Mouse (Mus musculus) myocyte (in vitro differentiated cells): Measurements from ENCODE around the gene Gpc6. TPM values are rescaled to one million over a fixed set of nuclear protein-coding genes. Genes with fewer than 3 reads are reported as not detected.

Source experiments
- H3K27me3 ChIP-seq: one replicate; pipeline ENCODE4 v1.6.1; 2011; ENCODE audit not compliant: control insufficient read depth, insufficient read depth, insufficient read length
- H3K36me3 ChIP-seq: one replicate; pipeline ENCODE4 v1.6.1; 2011; ENCODE audit not compliant: control insufficient read depth, insufficient read depth
- H3K4me2 ChIP-seq: one replicate; pipeline ENCODE4 v1.6.1; 2011; ENCODE audit warnings: low read depth, control low read depth
- H3K4me3 ChIP-seq: one replicate; pipeline ENCODE4 v1.5.1; 2011; ENCODE audit warnings: mild to moderate bottlenecking, control low read depth, moderate library complexity
- H3K79me2 ChIP-seq: one replicate; pipeline ENCODE4 v1.6.1; 2011; ENCODE audit not compliant: control insufficient read depth, insufficient read depth
- H3ac ChIP-seq: one replicate; pipeline ENCODE4 v1.6.1; 2011; ENCODE audit not compliant: control insufficient read depth, insufficient read length
- CEBPB ChIP-seq: IDR thresholded peaks from 2 replicates; pipeline ENCODE4 v1.6.1; 2011; ENCODE audit warnings: mild to moderate bottlenecking, moderate library complexity; ENCODE audit not compliant: poor library complexity, insufficient read depth, severe bottlenecking
- E2F4 ChIP-seq: IDR thresholded peaks from one replicate; pipeline ENCODE4 v1.6.1; 2011; ENCODE audit warnings: mild to moderate bottlenecking, control low read depth, moderate library complexity; ENCODE audit not compliant: insufficient read depth
- MAX ChIP-seq: IDR thresholded peaks from one replicate; pipeline ENCODE4 v1.6.1; 2011; ENCODE audit warnings: low read depth, mild to moderate bottlenecking, control low read depth
- MYOD1 ChIP-seq, 3 experiments: IDR thresholded peaks; one replicate each; pipeline ENCODE4 v1.6.1; 2011; ENCODE audit warnings: control low read depth in 2 of 3, low read depth in 2 of 3, mild to moderate bottlenecking in 2 of 3, moderate library complexity in 1 of 3; ENCODE audit not compliant: insufficient read length in 2 of 3, control insufficient read depth in 1 of 3
- MYOG ChIP-seq, 3 experiments: IDR thresholded peaks; one replicate each; pipeline ENCODE4 v1.6.1; 2011; ENCODE audit warnings: control low read depth in 2 of 3, low read depth in 2 of 3, mild to moderate bottlenecking in 2 of 3; ENCODE audit not compliant: insufficient read length in 2 of 3, control insufficient read depth in 1 of 3, insufficient read depth in 1 of 3
- POLR2A ChIP-seq: IDR thresholded peaks from one replicate; pipeline ENCODE4 v1.6.1; 2011; ENCODE audit warnings: low read depth, mild to moderate bottlenecking, control low read depth, moderate library complexity; ENCODE audit not compliant: insufficient read length
- POLR2AphosphoS2 ChIP-seq: IDR thresholded peaks from one replicate; pipeline ENCODE4 v1.6.1; 2011; ENCODE audit warnings: low read depth, control low read depth; ENCODE audit not compliant: insufficient read length
- REST ChIP-seq: IDR thresholded peaks from one replicate; pipeline ENCODE4 v1.6.1; 2011; ENCODE audit warnings: mild to moderate bottlenecking, control low read depth, moderate library complexity; ENCODE audit not compliant: insufficient read depth, insufficient read length
- SRF ChIP-seq: IDR thresholded peaks from one replicate; pipeline ENCODE4 v1.6.1; 2011; ENCODE audit warnings: low read depth; ENCODE audit not compliant: control insufficient read depth, insufficient read length
- TCF12 ChIP-seq: IDR thresholded peaks from one replicate; pipeline ENCODE4 v1.6.1; 2011; ENCODE audit warnings: mild to moderate bottlenecking, control low read depth; ENCODE audit not compliant: poor library complexity, insufficient read depth, severe bottlenecking
- TCF3 ChIP-seq: IDR thresholded peaks from one replicate; pipeline ENCODE4 v1.6.1; 2011; ENCODE audit warnings: low read depth, control low read depth; ENCODE audit not compliant: insufficient read length
- USF1 ChIP-seq: IDR thresholded peaks from one replicate; pipeline ENCODE4 v1.6.1; 2011; ENCODE audit warnings: low read depth, mild to moderate bottlenecking, control low read depth, moderate library complexity
- polyA plus RNA-seq: library from polyadenylated mRNA; unstranded; fragments of >200 nt; fragmentation: generic; extraction: Trizol; gene quantifications from one replicate; pipeline ENCODE4 v1.2.1, GENCODE M21; 2012; ENCODE audit warnings: missing spikeins

Gene Gpc6
- polyA plus RNA-seq, 1 experiment: 5.0 TPM

DNA sequence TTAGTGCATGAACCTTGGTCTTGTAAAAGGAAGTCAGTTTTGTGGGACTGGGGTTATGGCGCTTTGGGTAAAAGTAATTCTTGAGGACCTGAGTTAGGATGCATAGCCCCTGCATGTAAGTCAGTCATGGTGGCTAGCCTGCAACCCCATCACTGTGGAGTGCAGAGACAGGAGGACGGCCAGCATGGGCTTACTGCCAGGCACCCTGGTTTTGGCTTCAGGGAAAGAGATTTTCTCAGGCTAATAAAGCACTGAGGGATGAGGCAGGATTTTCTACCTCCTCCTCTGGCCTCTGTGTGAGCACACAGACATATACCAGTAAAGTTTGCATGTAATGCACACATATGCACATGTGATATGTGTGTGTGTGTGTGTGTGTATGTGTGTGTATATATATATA is 883.2 kb downstream of the Gpc6 start:
- no peak overlapping the region for H3K4me3 ChIP-seq
- no peaks in the 10 kb centered on the region for H3K36me3 ChIP-seq
- no peak for TF ChIP-seq POLR2A
- TF ChIP-seq TCF3: no peak
- TF ChIP-seq CEBPB: no peak
- TF ChIP-seq SRF: no peak
- no peak for TF ChIP-seq TCF12
- TF ChIP-seq USF1: no peak
- TF ChIP-seq MAX: no peak
- TF ChIP-seq MYOG (IDR thresholded peaks at IDR 0.05; ENCODE audit: control insufficient read depth in 1 of 3, insufficient read depth in 1 of 3, insufficient read length in 2 of 3, low read depth in 2 of 3): no peak
- TF ChIP-seq POLR2AphosphoS2: no peak
- no peak overlapping the region for H3ac ChIP-seq
- H3K27me3 ChIP-seq: no peaks in the 10 kb centered on the region
- H3K79me2 ChIP-seq: no peaks in the 10 kb centered on the region
- H3K4me2 ChIP-seq: no peak overlapping the region

DNA sequence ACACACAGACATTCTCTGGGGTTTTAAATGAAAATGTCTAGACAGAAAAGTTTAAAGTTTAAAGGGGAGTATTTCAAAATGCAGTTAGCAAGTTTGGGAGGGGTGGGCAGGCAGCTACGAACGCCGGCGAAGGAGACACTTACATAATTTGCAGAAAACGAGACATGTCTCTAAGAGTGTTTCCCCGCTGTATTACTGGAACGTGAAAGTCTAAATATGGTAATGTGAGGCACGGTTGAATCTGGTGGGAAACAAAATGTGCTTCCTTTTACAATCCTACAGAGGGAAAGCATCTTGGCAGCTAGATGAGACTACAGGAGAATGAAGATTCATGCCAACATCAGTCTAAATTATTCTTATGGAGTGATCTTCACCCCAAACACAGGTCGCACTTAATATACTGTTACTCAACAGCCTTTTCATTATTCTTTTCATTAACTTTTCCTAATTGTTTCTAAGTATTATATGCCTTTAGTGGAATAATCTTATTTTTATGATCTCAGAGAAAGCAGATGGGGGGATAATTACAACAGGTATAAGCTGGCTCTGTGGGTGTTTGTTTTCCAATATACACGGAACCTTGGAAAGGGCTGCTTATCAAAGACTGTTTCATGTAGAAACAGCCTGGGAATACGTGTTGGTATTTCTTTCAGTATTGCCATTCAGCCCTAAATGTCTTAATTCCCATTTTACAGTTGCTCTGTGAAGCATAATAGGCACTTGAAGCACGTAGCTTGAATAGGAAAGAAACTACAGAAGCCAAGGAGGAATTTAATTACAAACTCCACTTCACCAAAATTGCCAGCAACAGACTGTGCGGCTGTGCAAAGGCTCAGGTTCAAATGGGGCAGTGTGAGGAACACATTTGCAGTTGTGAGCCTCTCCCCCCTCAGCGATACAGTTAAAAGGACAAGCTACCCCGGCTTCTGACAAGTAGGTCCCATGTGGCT is 885.5 kb downstream of the Gpc6 start:
- H3K4me3 ChIP-seq: no peak overlapping the region
- no peak overlapping the region for H3K4me2 ChIP-seq
- no peaks in the 10 kb centered on the region for H3K27me3 ChIP-seq
- TF ChIP-seq SRF (no peak), MYOD1 (IDR thresholded peaks at IDR 0.05; ENCODE audit: control insufficient read depth in 1 of 3, insufficient read length in 2 of 3, low read depth in 2 of 3) (no peak), USF1 (no peak), E2F4 (no peak), POLR2AphosphoS2 (no peak), TCF3 (no peak), POLR2A (no peak), MAX (no peak), REST (no peak), TCF12 (no peak), MYOG (IDR thresholded peaks at IDR 0.05; ENCODE audit: control insufficient read depth in 1 of 3, insufficient read depth in 1 of 3, insufficient read length in 2 of 3, low read depth in 2 of 3) (no peak), CEBPB (no peak)
- H3ac ChIP-seq: no peak overlapping the region
- H3K36me3 ChIP-seq: no peaks in the 10 kb centered on the region
- H3K79me2 ChIP-seq: no peaks in the 10 kb centered on the region

DNA sequence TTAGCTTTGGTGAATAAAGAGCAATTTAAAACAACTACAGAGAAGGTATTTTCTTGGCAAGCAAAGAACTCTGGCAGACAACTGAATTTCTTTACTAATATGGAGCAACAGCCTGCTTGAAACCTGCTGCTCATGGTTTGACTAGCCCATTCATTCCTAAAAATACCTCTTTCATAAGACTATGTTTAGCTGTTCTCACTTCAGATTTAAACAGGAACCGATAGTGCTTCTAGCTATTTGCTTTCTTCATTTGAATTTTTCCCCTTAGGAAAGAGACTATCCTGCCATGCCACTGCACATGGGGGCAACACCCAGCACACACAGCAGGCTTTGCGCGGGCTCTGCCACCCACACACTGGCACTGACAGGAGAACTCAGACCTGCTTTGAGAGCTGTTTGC is 888.4 kb downstream of the Gpc6 start:
- no peak overlapping the region for H3ac ChIP-seq
- no peaks in the 10 kb centered on the region for H3K36me3 ChIP-seq
- no peak overlapping the region for H3K4me3 ChIP-seq

DNA sequence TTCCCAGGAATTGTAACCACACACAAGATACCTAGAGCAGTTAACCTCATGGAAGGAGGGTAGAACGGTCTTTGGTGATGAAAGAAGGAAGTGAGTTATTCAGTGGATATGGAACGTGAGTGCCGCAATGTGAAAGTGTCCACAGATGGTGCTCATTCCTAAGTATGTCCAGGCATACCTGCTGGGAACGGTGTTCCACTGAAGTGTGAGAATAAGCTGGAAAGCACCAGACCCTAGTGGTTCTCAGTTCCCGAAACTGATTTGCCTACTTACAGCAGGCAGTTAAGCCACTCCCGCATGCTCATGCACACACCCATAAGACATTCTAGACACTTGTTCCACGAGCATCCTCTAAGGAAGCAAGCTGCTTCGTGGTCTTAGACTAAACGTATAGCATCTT is 890.9 kb downstream of the Gpc6 start:
- TF ChIP-seq TCF12: no peak
- TF ChIP-seq REST: no peak
- TF ChIP-seq USF1: no peak
- no peak for TF ChIP-seq SRF
- TF ChIP-seq MAX: no peak
- TF ChIP-seq CEBPB: no peak
- no peak for TF ChIP-seq POLR2AphosphoS2
- no peak for TF ChIP-seq MYOG (IDR thresholded peaks at IDR 0.05; ENCODE audit: control insufficient read depth in 1 of 3, insufficient read depth in 1 of 3, insufficient read length in 2 of 3, low read depth in 2 of 3)
- no peak for TF ChIP-seq TCF3
- TF ChIP-seq POLR2A: no peak
- no peak for TF ChIP-seq E2F4
- TF ChIP-seq MYOD1 (IDR thresholded peaks at IDR 0.05; ENCODE audit: control insufficient read depth in 1 of 3, insufficient read length in 2 of 3, low read depth in 2 of 3): no peak
- Histone ChIP-seq H3K79me2 (no peaks in the 10 kb centered on the region), H3ac (no peak overlapping the region), H3K36me3 (no peaks in the 10 kb centered on the region), H3K27me3 (no peaks in the 10 kb centered on the region), H3K4me3 (no peak overlapping the region), H3K4me2 (no peak overlapping the region)

More for the DNA sequence above, 888.4 kb downstream of the Gpc6 start:
- Histone ChIP-seq H3K79me2 (no peaks in the 10 kb centered on the region), H3K4me2 (no peak overlapping the region), H3K27me3 (no peaks in the 10 kb centered on the region)
- TF ChIP-seq MYOG (IDR thresholded peaks at IDR 0.05; ENCODE audit: control insufficient read depth in 1 of 3, insufficient read depth in 1 of 3, insufficient read length in 2 of 3, low read depth in 2 of 3) (no peak), REST (no peak), CEBPB (no peak), MYOD1 (IDR thresholded peaks at IDR 0.05; ENCODE audit: control insufficient read depth in 1 of 3, insufficient read length in 2 of 3, low read depth in 2 of 3) (no peak), E2F4 (no peak), USF1 (no peak), MAX (no peak), POLR2A (no peak), SRF (no peak), POLR2AphosphoS2 (no peak), TCF12 (no peak), TCF3 (no peak)
